Mouse (Mus musculus): ENCODE results near the gene Mthfr.
A peak's percentile ranks its signal among the peaks of the same experiment; 100 is the strongest.

Mthfr gene

DNA sequence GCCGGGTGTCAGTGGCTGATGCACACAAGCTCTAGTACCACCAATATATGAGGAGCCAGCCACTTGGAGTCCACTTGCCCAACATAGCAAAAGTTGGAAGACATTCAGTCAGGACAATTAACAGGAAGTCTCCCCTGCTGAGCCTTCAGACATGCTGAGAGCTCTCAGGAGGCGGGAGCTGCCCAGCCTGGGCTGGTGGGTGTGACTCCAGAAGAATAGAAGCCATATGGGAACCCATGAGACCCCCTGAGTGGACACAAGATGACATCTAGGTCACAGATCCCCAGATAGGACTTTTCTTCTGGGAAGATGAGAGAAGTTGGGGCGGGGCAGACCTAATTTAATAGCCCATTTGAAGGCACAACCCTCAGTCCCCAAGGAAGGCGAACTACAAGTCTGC is 50.3 kb downstream of the Mthfr start:
- no peak for ATAC-seq (ENCODE audit: low TSS enrichment)

DNA sequence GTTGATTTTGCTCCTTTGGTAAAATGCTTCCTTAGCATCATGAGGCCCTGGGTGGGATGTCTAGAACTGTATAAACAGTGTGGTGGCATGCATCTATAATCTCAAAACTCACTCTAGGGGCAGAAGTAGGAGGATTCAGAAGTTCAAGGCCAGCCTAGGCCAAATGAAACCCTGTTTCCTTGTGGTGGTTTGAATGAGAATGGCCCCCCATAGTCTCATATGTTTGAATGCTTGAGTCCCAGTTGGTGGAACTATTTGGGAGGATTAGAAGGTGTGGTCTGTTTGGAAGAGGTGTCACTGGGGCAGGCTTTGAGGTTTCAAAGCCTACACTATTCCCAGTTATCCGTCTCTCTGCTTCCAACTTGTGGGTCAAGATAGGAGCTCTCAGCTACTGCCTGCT is 52.3 kb downstream of the Mthfr start:
- ATAC-seq (ENCODE audit: low TSS enrichment): no peak

DNA sequence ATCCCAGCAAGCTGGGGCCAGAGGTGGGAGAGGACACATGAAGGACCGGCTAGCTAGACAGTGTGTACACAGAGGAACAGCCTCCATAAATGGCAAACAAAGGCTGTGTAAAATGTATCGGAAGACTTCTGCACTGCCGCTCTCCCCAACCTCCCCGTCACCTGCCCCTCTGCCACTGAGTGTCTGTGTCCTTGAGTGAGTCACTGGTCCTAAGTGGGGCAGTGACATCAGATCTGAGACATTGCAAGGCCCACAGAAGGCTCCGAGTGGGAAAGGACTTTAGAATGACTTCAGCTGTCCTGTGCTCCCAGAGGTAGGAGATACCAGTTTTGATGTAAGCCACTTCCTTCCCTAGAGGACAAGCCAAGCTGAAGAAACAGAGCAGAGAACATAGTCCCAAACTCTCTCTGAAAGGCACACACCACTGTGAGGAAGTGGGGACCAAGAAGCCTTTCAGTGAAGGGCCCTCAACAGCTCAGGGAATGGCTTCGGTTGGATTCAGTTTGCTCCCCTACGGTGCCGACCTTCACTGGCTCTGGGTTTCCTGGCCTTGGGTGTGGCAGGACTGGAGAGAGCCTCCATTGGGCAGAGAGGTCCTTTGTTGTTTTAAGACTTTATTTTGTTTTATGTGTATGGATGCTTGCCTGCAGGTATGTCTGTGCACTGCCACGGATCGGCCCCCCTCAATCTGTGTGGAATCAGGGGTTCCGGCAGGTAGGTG is 53.8 kb downstream of the Mthfr start:
- ATAC-seq (ENCODE audit: low TSS enrichment): no peak

DNA sequence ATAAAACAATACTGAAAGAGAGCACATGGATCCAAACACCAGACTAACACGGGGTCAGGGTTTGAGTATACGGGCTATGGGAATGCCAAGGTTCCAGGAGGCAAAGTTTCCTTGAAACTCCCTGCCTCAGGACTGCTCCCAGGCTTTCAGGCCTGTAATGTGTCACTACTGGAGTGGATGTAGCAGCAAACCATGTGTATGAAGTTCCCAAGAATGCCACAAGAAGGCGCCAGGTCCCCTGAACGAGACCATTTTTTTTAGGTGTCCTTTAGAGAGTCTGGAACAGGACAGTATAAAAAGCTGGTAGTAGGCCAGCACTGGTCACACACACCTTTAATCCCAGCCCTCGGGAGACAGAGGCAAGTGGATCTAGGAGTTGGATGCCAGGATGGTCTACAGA is 55.3 kb downstream of the Mthfr start:
- ATAC-seq (ENCODE audit: low TSS enrichment): no peak

DNA sequence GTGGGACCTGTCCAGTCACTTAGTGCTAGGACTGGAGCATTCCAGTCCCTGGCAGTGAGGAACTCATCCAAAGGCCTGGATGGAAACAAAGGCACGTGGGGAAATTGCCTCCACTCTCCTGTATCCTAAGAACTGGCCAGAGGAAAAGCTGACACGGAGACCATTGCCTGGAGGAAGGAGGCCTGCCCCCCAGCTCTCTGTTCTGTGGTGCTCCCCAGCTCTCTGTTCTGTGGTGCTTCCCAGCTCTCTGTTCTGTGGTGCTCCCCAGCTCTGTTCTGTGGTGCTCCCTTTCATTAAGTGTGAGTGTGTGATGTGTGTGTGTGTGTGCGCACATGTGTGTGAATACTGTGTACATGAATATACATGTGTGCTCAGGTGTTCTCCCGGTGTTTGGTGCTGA is 56.2 kb downstream of the Mthfr start:
- no peak for ATAC-seq (ENCODE audit: low TSS enrichment)

DNA sequence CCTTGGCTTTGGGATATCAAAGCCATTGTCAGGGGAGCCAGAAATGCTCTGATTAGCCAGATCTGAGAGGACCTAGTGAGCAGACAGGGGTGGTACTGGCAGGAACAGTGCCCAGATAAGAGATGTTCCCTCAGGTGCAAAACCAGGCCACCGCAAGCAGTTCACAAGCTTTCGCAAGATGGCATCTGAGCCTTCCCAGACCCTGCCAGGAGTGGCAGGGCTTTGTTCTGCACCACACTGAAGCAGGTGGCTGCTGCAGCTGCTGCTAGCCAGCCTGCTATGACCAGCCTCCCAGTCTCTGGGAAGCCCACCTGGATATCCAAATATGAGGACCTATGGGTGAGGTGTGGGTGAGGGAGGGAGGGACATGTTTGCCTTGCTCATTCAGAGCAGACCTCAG is 59.1 kb downstream of the Mthfr start:
- ATAC-seq (ENCODE audit: low TSS enrichment): no peak

DNA sequence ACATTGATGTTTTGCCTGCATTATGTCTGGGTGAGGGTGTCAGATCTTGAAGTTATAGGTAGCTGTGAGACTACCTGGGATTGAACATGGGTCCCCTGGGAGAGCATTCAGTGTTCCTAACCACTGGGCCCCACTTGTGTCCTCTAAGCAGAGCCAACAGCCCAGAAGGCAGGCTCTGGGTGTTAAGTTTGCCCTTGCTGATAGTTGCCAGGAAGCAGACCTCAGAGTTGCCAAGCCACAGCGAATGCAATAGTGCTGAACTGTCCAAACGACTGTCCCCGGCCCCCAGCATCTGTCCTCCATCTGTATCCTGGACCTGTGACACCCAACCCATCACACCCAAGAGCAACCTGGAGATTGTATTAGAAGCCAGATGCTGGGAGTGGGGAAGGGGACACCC is 59.8 kb downstream of the Mthfr start:
- no peak for ATAC-seq (ENCODE audit: low TSS enrichment)

DNA sequence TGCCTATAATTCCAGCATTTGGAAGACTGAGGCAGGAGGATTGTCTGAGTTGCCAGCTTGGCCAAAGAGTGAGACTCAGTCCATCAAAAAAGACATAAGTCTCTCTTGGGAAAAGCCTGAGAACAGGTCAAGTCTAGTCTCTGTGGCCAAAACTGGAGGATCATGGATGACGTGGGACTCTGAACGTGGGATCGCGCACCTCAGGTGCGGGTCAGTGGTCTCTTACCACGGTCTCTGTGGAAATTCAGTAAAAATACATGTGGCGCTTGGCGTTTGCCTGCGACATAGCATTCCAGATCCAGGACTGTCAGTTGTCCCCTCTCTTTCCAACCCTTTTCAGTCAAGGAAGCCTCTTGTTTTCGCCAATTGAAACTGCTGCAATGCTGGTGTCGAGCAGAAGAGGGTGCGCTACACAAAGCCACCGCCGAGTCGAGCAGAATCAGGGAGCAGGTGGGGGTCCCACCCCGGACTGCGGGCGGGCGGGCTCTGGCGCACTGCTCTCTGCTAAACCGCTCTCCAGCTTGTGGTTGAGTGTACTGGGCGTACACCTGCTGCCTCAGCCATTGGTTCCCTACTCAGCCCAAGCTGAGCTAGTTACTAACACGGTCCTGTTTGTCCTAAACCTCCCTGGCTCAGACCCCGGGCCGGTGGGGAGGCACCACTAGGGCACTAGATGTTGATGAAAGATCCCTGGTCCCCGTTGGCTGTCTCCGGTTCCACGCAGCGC is 63.1 kb downstream of the Mthfr start:
- peak; percentile 88 for ATAC-seq (ENCODE audit: low TSS enrichment)

DNA sequence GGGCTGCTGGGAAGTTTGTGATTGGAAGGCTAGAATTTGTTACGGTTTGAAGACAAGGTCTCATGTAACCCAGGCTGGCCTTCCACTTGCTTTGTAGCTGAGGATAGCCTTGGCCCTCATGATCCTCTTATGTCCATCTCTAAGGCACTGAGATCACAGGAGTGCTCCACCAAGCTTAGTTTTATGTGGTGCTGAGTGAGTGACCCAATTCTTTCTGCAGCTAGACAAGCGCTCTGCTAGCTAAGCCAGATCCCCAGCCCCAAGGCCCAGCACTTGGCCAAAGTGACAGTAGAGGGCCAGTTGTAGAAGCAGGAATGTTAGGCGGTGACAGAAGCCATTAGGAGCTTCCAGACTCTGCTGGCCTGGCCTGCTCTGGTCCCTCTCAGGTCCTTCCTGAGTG is 65.3 kb downstream of the Mthfr start:
- no peak for ATAC-seq (ENCODE audit: low TSS enrichment)

DNA sequence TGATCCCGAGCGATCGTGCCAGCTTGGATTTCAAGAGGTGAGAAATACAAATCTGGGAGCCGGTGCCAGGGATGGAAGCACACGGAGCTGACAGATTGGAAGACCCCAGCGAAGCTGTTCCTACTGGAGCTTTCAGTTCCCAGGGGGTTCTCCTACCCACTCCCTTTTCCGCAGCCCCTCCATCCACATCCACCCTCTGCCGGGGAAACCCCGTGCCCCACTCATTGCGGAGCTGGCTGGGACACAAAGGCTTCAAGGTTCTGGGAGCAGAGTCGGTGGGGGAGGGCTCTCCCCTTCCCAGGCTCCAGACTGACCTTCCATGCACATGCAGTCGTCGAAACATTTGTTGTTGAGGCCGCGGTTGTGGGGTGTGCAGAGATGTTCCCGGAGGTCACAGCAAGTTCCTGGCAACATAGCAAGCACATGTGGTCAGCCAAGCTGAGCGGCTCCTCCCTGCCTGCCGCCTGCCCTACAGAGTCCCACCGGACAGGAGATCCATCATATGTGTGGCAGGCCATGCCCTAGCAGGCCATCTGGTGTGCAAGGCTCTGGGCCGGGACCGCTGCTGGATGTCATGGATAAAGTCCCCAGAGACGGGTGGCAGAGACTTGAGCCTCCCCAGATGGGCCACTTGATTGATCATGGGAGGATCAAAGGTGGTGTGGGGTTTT is 68.9 kb downstream of the Mthfr start:
- no peak for ATAC-seq (ENCODE audit: low TSS enrichment)

DNA sequence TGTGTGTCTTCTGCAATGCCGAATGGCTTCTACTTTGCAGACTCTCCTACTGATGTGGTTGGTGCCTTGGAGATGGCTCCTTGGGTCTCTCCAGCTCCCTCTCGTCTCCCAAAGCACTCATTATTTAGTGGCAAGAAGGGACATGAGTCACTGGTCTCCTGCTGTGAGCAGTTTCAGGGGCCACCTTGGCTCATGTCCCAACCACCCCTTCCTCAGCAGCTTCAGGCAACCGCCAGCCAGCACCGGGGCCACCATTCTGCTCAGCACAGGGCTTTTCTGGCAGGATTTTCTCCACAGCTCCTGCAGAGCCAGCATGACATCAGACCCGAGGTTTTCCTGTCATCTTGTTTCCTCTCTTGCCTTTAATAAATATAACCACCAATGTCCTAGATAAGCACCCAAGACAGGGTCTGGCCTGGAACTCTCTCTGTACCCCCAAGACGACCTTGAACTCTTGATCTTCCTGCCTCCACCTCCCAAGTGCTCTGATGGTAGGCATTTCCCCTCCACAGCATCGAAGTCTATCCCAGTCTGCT is 69.8 kb downstream of the Mthfr start:
- ATAC-seq (ENCODE audit: low TSS enrichment): no peak
